Mouse (Mus musculus) heart, embryonic 14.5 days (tissue): ENCODE data around the gene Tssk6. TPM values are rescaled to one million over a fixed set of nuclear protein-coding genes. Genes with fewer than 3 reads are reported as not detected.
"Not testable (repeated sequence)": the region's sequence is repeated elsewhere in the genome, so short reads cannot be mapped to it uniquely, and the experiment has no call there.

Experiments used
- ATAC-seq: fragments of 200-750 bp; cut with Nextera tagmentation; 2 replicates; pipeline ENCODE4 v1.8.0; 2017; ENCODE audit warnings: low read depth, moderate TSS enrichment; ENCODE audit not compliant: insufficient number of reproducible peaks, insufficient read depth, low FRiP score
- H3K27ac ChIP-seq, 2 experiments: fragments of 200-500 bp in 1 of 2; fragments of 300-500 bp in 1 of 2; sonication (generic) in 1 of 2; replicated peaks in 1 of 2; 2 replicates each; pipeline ENCODE4 v1.5.1; 2012 to 2014; ENCODE audit warnings: low read depth in 2 of 2, low read length in 2 of 2, control low read depth in 1 of 2, mild to moderate bottlenecking in 1 of 2, mixed read lengths in 1 of 2; ENCODE audit not compliant: control insufficient read depth in 1 of 2, insufficient read depth in 1 of 2
- H3K27me3 ChIP-seq: fragments of 300-500 bp; sonication (generic); 2 replicates; pipeline ENCODE4 v1.6.1; 2014; ENCODE audit warnings: mild to moderate bottlenecking, low read length, control low read depth; ENCODE audit not compliant: control insufficient read depth, insufficient read depth
- H3K36me3 ChIP-seq: fragments of 300-500 bp; sonication (generic); 2 replicates; pipeline ENCODE4 v1.6.1; 2014; ENCODE audit warnings: mild to moderate bottlenecking, control low read depth, low read length, mixed read lengths; ENCODE audit not compliant: control insufficient read depth, insufficient read depth
- H3K4me1 ChIP-seq, 2 experiments: fragments of 200-500 bp in 1 of 2; fragments of 300-500 bp in 1 of 2; sonication (generic) in 1 of 2; 2 replicates each; pipeline ENCODE4 v1.6.1; 2012 to 2014; ENCODE audit warnings: low read length in 2 of 2, control low read depth in 1 of 2, mixed read lengths in 1 of 2; ENCODE audit not compliant: control insufficient read depth in 2 of 2, insufficient read depth in 2 of 2
- H3K4me2 ChIP-seq: fragments of 300-500 bp; sonication (generic); 2 replicates; pipeline ENCODE4 v1.6.1; 2014; ENCODE audit warnings: mild to moderate bottlenecking, low read length
- H3K4me3 ChIP-seq, 2 experiments: fragments of 200-500 bp in 1 of 2; fragments of 300-500 bp in 1 of 2; sonication (generic) in 1 of 2; 2 replicates each; pipeline ENCODE4 v1.5.1; 2012 to 2014; ENCODE audit warnings: low read length in 2 of 2, mild to moderate bottlenecking in 2 of 2, control low read depth in 1 of 2, low read depth in 1 of 2, moderate library complexity in 1 of 2; ENCODE audit not compliant: control insufficient read depth in 1 of 2, insufficient read depth in 1 of 2
- H3K9ac ChIP-seq: fragments of 300-500 bp; sonication (generic); 2 replicates; pipeline ENCODE4 v1.6.1; 2014; ENCODE audit warnings: mild to moderate bottlenecking, low read length
- H3K9me3 ChIP-seq: fragments of 300-500 bp; sonication (generic); 2 replicates; pipeline ENCODE4 v1.6.1; 2016; ENCODE audit warnings: low read length, control low read depth; ENCODE audit not compliant: control insufficient read depth
- WGBS: fragments of 180-500 bp; shearing (Covaris S2); extraction: QIAGEN DNeasy Blood & Tissue Kit; methylation state at CpG from one replicate; pipeline ENCODE4 v1.1.7; 2014; 5-methylcytosine and 5-hydroxymethylcytosine counted together
- polyA plus RNA-seq: library from polyadenylated mRNA; unstranded; fragments of >200 nt; fragmentation: Nextera tagmentation; extraction: Ambion mirVana; gene quantifications from 2 replicates; pipeline ENCODE4 v1.2.1, GENCODE M21; 2014

The Tssk6 gene
- polyA plus RNA-seq, 1 experiment from 2014 or later: 1.8 TPM

GRCm38 (mm10) chr8:69936050-69936794, 34.2 kb downstream of the Tssk6 start:
- Histone ChIP-seq H3K27ac (peak overlapping the region; percentile 91 to 93), H3K9ac (peak overlapping the region; percentile 50), H3K27me3 (no peaks in the 10 kb centered on the region), H3K9me3 (no peaks in the 10 kb centered on the region), H3K4me3 (no peak overlapping the region), H3K36me3 (peaks cover 26% of the 10 kb centered on the region), H3K4me2 (peak overlapping the region; percentile 32; the same call in 1 of the 2 replicates), H3K4me1 (peaks cover 45 to 60% of the 10 kb centered on the region in 2 experiments)
- ATAC-seq: peak; percentile 90
- 36% methylated on average over 7 of the region's 7 CpGs for WGBS

- peaks cover 45 to 64% of the 10 kb centered on the region in 2 experiments for H3K4me1 ChIP-seq
- peaks cover 23% of the 10 kb centered on the region for H3K36me3 ChIP-seq
- no peak overlapping the region for H3K9ac ChIP-seq
- no peaks in the 10 kb centered on the region for H3K9me3 ChIP-seq
- no peaks in the 10 kb centered on the region for H3K27me3 ChIP-seq
- H3K4me3 ChIP-seq: no peak overlapping the region
- ATAC-seq: no peak
- peak overlapping the region; percentile 24 to 93; a peak in 2 of 4 replicates for H3K27ac ChIP-seq
- no peak overlapping the region for H3K4me2 ChIP-seq
- 76% methylated on average over 3 of the region's 3 CpGs for WGBS
Measured at GRCm38 (mm10) chr8:69937466-69937865, 35.5 kb downstream of the Tssk6 start.

GRCm38 (mm10) chr8:69938245-69938982, 36.4 kb downstream of the Tssk6 start:
- no peaks in the 10 kb centered on the region for H3K27me3 ChIP-seq
- no peaks in the 10 kb centered on the region for H3K9me3 ChIP-seq
- peaks cover 23% of the 10 kb centered on the region for H3K36me3 ChIP-seq
- H3K4me1 ChIP-seq: peaks cover 49 to 71% of the 10 kb centered on the region in 2 experiments
- 64% methylated on average over 6 of the region's 6 CpGs for WGBS
- peak overlapping the region in 1 of 2 experiments; percentile 47; a peak in 2 of 4 replicates for H3K27ac ChIP-seq
- no peak for ATAC-seq
- no peak overlapping the region for H3K4me2 ChIP-seq
- no peak overlapping the region; the same call in 1 of the 2 replicates for H3K9ac ChIP-seq
- H3K4me3 ChIP-seq: no peak overlapping the region

- 13% methylated on average over 3 of the region's 3 CpGs for WGBS
- Histone ChIP-seq H3K27ac (peak overlapping the region; percentile 68 to 75), H3K27me3 (no peaks in the 10 kb centered on the region), H3K4me3 (no peak overlapping the region), H3K4me2 (peak overlapping the region; percentile 1; the same call in 1 of the 2 replicates), H3K36me3 (peaks cover 17% of the 10 kb centered on the region), H3K4me1 (peaks cover 51 to 76% of the 10 kb centered on the region in 2 experiments), H3K9me3 (no peaks in the 10 kb centered on the region), H3K9ac (no peak overlapping the region)
- peak; percentile 37; the same call in 1 of the 2 replicates for ATAC-seq
Measured at GRCm38 (mm10) chr8:69939633-69940032, 37.6 kb downstream of the Tssk6 start.

- ATAC-seq: no peak
Measured at GRCm38 (mm10) chr8:69940386-69940785, 38.4 kb downstream of the Tssk6 start.

GRCm38 (mm10) chr8:69942495-69942894, 40.5 kb downstream of the Tssk6 start:
- Histone ChIP-seq H3K4me1 (peaks cover 29 to 52% of the 10 kb centered on the region in 2 experiments), H3K36me3 (peaks cover 13% of the 10 kb centered on the region)
- H3K9ac ChIP-seq, H3K4me2 ChIP-seq, H3K4me3 ChIP-seq, H3K9me3 ChIP-seq, ATAC-seq, H3K27me3 ChIP-seq, H3K27ac ChIP-seq: not testable (repeated sequence)
- 89% methylated on average over 2 of the region's 3 CpGs for WGBS

More at GRCm38 (mm10) chr8:69940386-69940785, 38.4 kb downstream of the Tssk6 start:
- no peak overlapping the region for H3K4me2 ChIP-seq
- 86% methylated on average over 2 of the region's 2 CpGs for WGBS
- H3K4me3 ChIP-seq: no peak overlapping the region
- peaks cover 10% of the 10 kb centered on the region for H3K36me3 ChIP-seq
- H3K4me1 ChIP-seq: peaks cover 50 to 72% of the 10 kb centered on the region in 2 experiments
- peak overlapping the region; percentile 68 to 75 for H3K27ac ChIP-seq
- no peaks in the 10 kb centered on the region for H3K27me3 ChIP-seq
- no peak overlapping the region for H3K9ac ChIP-seq
- H3K9me3 ChIP-seq: no peaks in the 10 kb centered on the region

GRCm38 (mm10) chr8:69950300-69950699, 48.3 kb downstream of the Tssk6 start:
- Histone ChIP-seq H3K27me3 (no peaks in the 10 kb centered on the region), H3K4me3 (no peak overlapping the region), H3K36me3 (peaks cover 25% of the 10 kb centered on the region), H3K4me1 (peaks cover 5 to 16% of the 10 kb centered on the region in 2 experiments; a peak in 3 of 4 replicates), H3K9me3 (no peaks in the 10 kb centered on the region), H3K9ac (no peak overlapping the region), H3K27ac (no peak overlapping the region), H3K4me2 (no peak overlapping the region)
- ATAC-seq: no peak
- 95% methylated on average over 2 of the region's 2 CpGs for WGBS
